Mouse (Mus musculus) telencephalon, adult 2 months (tissue): Measurements from ENCODE around the gene Stt3b.

Experiments used
- DNase-seq: peaks from one replicate; pipeline ENCODE4 v3.0.0-alpha.2; 2011; ENCODE audit warnings: low read depth, low spot score

Stt3b gene

DNA sequence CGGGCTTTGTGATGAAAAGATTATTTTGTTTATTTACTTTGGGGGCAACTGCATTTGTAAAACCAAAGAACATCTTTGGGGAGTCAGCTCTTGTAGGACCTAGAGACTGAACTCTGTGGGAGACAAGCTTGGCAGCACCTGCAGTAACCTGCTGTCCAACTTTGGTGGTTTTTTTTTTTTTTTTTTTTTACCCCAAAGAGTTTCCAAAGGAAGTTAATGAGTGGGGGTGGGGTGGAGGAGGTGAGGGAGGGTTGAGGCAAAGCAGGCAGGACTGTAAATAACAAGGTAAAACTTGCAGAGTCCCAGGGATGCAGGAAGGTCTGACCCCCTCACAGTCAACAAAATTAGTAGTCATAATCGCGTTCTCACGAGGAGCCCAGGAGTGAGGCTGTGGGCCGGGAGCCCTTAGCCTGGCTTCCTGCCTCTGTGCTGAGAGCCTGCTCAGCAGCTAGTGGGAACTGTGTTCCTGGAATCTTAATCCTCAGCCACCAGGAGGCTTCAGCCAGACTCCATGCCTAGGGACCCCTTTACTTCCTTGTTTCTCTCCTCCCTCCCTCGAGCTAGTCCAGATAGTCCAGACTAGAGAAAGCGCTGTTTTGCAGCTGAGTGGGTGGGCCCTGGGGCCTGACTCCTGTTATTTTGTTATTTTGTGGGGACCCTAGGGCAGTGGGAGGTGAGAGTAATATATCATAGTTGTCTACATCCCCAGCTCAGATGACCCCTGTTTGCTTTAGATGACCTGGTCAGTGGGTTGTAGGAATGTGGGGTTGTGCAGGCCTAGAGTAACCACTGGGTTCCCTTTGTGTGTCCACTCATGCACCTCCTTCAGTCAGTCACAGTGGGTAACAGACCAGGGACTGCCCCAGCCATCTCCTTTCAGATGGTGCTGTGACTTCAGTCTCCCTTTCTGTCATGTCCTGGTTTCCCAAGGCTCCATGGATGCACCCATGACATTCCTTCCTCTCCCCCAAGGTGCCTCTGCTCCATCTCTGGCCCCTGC, 95.3 kb downstream of the Stt3b start:
- no peak for DNase-seq

DNA sequence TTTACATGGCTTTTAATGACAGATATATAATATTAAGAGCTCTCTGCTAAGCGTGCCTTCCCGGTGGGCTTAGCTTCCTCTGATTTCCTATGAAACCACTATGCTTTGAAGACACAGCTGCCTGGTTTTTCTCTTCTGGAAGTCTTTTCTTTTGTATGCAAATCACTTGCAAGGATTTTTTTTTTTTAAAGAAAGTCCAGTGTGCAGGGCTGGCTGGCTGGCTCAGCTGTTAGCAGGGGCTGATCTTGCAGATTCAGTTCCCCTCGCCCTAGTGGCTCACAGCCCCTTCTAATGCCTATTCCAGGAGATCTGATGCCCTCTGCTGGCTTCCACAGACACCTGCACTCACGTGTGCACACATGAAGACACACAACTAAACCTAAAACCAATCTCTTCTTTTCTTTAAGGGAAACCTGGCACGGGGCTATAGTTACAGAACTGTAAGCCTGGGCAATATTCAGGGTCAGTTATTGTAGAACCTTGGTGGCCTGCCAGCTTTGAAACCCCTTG, 96.4 kb downstream of the Stt3b start:
- DNase-seq, result no peak

DNA sequence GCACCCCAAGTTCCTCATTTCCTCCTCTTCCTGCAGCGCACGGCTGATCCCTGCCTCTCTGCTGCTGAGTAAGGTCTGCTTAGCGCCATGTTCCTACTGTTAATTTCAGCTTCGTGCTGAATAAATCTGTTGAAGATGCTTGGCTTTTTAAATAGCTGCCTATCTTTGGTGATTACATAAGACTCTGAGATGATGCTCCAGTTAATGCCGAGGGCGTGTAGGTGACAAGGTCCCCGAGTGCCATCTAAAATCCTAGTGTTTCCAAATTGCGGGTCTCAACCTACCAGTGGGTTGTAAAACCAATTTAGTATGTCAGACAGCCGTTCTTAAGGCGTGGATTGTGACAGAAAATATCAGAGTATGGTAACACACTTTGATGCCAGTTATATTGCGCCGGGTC, 99.7 kb downstream of the Stt3b start:
- DNase-seq, result peak; percentile 59

DNA sequence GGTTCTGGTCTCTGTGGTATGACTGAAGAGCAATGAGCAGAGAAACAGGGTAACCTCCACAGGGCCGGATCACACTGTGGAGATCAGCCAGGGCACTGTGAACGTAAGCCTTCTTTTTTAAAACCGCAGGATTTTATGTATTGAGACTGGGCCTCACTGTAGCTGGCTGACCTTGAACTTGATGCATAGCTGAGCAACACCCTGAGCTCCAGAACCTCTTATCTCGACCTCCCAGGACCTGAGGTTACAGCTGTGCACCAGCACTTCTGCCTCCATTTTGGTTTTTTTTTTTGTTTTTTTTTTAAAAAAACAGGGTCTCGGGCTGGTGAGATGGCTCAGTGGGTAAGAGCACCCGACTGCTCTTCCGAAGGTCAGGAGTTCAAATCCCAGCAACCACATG, 100.5 kb downstream of the Stt3b start:
- no peak for DNase-seq

DNA sequence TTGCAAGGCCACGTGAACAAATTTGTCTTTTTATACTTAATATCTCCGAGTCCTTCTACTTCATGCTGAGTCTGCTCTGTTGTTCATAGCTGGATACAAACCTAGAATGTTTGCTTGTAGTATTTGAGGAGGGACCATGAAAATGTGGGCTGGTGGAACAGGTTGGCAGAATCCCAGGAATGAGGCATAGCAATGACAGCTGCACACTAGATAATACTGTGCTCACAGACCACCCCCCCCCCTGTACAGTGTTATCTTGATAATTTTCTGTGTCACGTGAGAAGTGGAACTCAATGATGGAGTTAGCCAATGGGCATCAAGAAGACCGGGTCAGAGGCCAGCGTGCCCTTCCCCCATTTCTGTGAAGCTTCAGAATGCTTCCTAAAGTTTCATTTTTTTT, 104.0 kb downstream of the Stt3b start:
- DNase-seq, result no peak

DNA sequence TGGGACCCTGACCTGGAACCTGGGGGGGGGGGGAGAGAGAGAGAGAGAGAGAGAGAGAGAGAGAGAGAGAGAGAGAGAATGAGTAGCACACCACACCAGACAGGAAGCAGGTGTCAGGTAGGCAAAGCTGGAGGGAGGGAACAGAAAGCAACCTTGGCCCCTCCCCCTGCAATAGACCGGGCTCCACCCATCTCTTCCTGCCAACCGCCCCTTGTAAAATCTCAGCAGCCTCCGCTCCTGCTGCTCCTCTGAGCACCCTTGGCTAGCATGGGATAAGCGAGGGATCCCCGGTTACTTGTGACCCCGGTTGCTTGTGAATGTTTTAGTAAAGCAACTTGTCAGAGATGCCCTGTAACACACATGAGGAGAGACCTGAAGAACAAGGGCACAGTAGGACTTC, 104.7 kb downstream of the Stt3b start:
- DNase-seq, result no peak

DNA sequence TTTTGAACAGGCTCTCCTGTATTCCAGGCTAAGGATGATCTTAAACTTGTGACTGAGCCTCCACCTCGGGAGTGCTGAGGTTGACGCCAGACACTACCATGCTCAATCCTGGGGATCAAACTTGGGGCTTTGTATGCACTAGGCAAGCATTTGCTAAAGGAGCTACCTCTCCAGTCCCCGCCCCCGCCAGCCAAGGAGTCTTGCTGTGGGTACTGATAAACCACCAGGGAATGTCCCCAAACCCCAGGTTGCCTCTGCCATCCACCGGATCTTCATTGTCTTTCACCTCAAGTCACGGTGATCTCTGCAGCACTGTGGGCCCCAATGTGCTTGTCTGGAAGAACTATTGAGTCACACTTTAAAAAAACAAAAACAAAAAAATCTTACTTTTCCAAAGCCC, 107.1 kb downstream of the Stt3b start:
- DNase-seq, result no peak

DNA sequence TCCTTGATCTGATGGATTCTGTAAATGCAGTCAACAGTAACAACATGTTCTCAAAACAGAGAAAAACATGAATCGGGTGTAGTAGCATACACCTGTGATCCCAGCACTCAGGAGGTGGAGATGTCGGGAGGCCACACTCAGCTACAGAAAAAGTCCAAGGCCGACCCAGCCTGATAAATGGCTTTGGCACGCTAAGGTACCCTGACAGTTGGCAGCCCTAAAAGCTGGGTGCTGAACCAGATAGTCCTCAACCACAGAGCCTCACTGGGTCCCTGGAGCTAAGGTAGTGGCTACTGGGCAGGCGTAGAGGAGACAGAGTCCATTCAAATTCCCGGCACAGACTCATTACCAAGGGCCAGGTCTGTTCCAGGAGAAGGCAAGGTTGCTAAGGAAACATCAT, 109.0 kb downstream of the Stt3b start:
- DNase-seq, result no peak

DNA sequence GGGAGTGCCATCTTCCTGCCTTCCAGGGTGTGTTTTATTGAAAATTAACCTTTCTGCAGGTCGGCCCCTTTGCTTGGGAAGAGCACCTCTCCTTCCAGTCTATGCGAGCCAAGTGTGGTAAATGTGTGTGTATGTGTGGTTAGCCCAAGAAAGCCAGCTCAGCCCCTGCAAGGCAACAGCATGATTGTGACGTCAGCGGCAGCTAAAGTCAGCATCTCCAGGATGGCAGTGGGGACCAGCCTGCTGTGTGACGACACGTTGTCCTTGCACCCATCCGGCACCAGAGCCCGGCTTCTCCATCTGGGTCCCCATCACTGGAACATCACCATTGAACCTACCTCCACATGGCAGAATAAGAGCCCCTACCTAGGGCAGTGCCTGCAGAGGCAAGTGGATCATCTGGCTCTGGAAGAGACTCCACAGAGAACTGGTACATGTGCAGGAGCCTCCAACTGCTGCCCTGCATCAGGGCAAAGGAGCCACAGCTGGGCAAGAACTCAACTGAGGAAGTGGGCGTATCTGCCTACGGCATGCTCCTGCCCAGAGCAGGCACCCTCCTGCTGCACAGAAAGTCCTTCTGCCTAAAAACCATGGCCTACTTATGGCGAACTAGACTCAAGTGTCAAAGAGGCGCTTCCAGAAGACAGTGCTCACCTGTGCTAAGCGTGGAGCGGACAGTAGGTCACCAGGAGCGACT, 109.9 kb downstream of the Stt3b start:
- no peak for DNase-seq

DNA sequence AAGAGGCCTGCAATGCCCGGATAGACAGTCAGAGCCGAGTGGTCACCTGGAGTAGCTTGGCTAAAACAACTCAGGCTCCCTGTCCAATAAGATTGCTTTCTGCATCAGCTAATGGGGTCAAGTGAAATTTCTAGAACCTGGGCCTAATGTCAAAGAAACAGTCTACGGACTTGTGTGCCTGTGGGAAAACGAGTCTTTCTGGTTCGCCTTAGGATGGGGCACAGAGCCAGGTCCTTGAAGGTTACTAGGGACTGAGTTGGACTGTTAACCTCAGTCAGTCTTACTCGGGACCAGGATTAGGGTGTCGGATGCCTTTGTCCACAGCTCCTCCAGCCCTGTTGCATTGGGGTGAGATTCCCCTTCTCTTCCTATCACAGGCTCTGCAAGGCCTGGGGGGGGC, 113.1 kb downstream of the Stt3b start:
- DNase-seq, result no peak

DNA sequence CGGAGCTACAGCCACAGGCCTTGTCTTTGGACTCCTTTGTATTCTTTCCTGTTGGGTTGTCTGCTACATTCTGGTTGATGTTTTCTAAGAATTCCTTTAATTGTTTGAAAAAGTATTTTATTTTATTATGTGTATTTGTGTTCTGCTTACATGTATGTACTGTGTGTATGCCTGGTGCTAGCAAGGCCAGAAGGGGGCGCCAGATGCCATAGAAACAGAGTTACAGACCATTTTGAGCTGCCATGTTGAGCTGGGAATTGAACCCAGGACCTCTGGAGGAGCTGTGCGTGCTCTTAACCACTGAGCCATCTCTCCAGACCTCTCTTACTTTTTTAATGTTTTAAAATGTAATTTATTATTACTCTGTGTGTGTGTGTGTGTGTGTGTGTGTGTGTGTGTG, 117.3 kb downstream of the Stt3b start:
- DNase-seq, result no peak
